Mouse (Mus musculus) monocyte, adult 5-6 weeks (primary cell): ENCODE measurements around the gene Olfr854. TPM values are rescaled to one million over a fixed set of nuclear protein-coding genes. Genes with fewer than 3 reads are reported as not detected.

Source experiments
- ATAC-seq: fragments of 153-309, 156-312 bp; replicated peaks from 2 replicates; pipeline ENCODE4 v1.8.0; 2017; ENCODE audit warnings: mild to moderate bottlenecking; ENCODE audit not compliant: low TSS enrichment, insufficient number of reproducible peaks, severe bottlenecking, poor library complexity, low FRiP score
- total RNA-seq: library from RNA; stranded (forward); fragments of 200-1000, 200-491, 200-594 nt; gene quantifications from 3 replicates; pipeline ENCODE4 v1.2.3, GENCODE M21; 2017

Gene Olfr854
- total RNA-seq, result not detected in 3 replicates

- ATAC-seq, result no peak
Measured at GRCm38 (mm10) chr9:19567282-19567681, at the start of gene Olfr854. Gene Olfr854 (minus strand): TSS chr9:19567382.

- ATAC-seq, result no peak
Measured at GRCm38 (mm10) chr9:19582317-19582716, 15.1 kb upstream of the Olfr854 start, which contains the start of gene Olfr855. Gene Olfr855 (plus strand): TSS chr9:19582617.

- ATAC-seq, result no peak
Measured at GRCm38 (mm10) chr9:19540976-19541375, 26.2 kb downstream of the Olfr854 start, which contains the start of gene Olfr853. Gene Olfr853 (minus strand): TSS chr9:19541076.

Other genes with a start within 250 kb of the Olfr854 start
- not detected in 3 replicates for gene Olfr845, start 230.9 kb downstream of the Olfr854 start, total RNA-seq
- gene Olfr846, start 203.4 kb downstream of the Olfr854 start, total RNA-seq, result not detected in 3 replicates
- not detected in 3 replicates for gene Olfr847, start 188.7 kb downstream of the Olfr854 start, total RNA-seq
- gene Olfr849, start 127.1 kb downstream of the Olfr854 start, total RNA-seq, result not detected in 3 replicates
- not detected in 3 replicates for gene Olfr850, start 89.1 kb downstream of the Olfr854 start, total RNA-seq
- gene Olfr851, start 74.1 kb downstream of the Olfr854 start, total RNA-seq, result not detected in 3 replicates
- not detected in 3 replicates for gene Olfr853, start 26.3 kb downstream of the Olfr854 start, total RNA-seq
- gene Olfr855, start 15.2 kb upstream of the Olfr854 start, total RNA-seq, result not detected in 3 replicates
- 29.2 to 32.8 TPM (median 31.3 TPM) in 3 replicates for gene Zfp317, start 54.7 kb upstream of the Olfr854 start, total RNA-seq
- not detected in 3 replicates for gene Olfr857, start 142.1 kb upstream of the Olfr854 start, total RNA-seq
- gene Olfr58, start 212.9 kb upstream of the Olfr854 start, total RNA-seq, result not detected in 3 replicates
- not detected in 3 replicates for gene Olfr859, start 237.5 kb upstream of the Olfr854 start, total RNA-seq